Mouse (Mus musculus) telencephalon, adult 2 months (tissue): ENCODE data around the gene Susd6.

Source experiments
- DNase-seq: peaks from one replicate; pipeline ENCODE4 v3.0.0-alpha.2; 2011; ENCODE audit warnings: low read depth, low spot score

The Susd6 gene

DNA sequence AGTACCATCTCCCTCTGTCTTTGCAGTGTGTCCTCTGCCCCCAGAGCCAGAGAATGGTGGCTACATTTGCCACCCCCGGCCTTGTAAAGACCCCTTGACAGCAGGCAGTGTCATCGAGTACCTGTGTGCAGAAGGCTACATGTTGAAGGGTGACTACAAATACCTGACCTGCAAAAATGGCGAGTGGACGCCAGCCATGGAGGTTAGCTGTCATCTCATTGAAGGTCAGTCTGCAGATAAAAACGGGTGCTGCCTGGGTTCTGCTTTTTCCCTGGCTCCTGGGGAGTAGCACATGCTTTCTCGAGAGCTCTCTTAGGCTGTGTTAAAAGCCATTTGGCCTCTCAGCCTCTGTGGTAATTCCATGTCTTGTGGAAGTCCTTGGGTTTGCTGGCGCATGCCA, 78.1 kb downstream of the Susd6 start:
- no peak for DNase-seq

- DNase-seq = no peak
These were observed 87.1 kb downstream of the Susd6 start for GRCm38 (mm10) chr12:80877215-80878092.

GRCm38 (mm10) chr12:80878093-80878430, 87.8 kb downstream of the Susd6 start:
- DNase-seq = no peak

DNA sequence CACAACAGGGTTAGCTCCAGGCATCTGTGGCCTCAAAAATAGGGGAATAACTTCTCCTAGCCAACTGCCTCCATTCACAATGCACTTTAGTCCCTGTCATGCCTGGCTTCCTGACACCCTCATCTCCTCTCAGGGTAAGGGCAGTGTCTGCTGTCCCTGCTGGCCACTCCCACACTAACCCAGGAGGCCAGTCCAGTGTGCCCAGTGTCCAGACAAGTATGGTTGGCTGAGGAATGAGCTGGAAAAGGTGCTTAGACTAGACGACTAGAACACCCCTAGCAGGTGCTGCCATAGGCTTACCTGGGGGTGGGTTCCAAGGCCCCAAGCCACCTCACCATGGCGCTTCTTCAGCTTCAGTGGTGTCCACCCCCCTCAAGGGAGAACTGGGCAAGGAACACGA, 88.3 kb downstream of the Susd6 start:
- no peak for DNase-seq

DNA sequence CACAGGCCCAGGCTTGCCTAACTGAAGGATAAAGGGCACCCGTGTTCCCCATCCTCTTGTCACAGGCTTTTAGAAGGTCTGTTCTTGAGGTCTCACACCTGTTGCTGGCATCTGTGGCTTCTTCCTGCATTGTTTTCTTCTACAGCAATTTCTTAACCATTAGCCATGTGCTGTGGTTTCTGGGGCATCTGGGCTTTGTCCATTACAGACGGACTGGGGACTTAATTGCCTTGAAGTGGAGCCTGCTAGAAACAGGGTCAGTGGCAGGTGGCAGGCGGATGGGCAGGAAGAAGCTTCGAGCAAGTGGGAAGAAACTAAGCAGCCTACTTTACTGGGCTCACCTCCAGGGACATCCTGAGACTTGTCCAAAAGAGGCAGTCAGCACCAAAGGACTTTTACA, 89.0 kb downstream of the Susd6 start:
- DNase-seq = no peak

- DNase-seq = no peak
These were observed 90.8 kb downstream of the Susd6 start for GRCm38 (mm10) chr12:80881121-80881520.

DNA sequence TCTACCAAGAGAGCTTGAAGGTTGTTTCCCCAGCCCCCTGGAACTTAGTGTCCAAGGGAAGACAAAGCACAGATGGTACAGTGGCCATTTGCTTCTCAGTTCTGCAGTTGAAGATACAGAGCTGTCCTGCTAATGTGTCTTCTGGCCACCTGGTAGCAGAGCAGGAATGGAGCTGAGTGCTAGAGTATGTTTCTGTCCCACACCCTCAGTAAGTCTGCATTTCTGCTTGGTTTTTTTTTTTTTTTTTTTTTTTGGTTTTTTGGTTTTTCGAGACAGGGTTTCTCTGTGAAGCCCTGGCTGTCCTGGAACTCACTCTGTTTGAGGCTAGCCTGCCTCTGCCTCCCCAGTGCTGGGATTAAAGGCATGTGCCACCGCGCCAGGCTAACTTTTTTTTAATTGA, 93.0 kb downstream of the Susd6 start:
- no peak for DNase-seq

DNA sequence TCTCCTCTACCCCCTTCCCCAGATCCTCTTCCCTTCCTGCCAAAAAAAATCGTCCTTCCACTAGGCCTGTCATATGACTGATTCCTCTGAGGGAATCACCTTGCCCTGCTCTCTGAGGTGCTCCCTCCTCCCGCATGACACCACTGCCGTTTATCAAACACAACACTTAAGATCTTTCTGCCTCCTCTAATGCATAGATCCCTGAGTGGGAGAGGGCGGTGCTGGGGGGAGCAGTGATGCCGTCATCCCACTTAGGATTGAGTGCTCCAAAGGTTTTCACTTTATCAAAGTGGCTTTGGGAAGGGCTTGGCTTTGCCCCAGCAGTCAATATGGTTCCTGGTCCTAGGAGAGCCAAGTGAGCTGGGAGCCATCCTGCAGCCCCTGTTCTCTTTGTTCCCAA, 93.6 kb downstream of the Susd6 start:
- no peak for DNase-seq

- DNase-seq = no peak
These were observed 95.3 kb downstream of the Susd6 start for GRCm38 (mm10) chr12:80885301-80886288.

- no peak for DNase-seq
These were observed 96.7 kb downstream of the Susd6 start for GRCm38 (mm10) chr12:80887036-80887435.

DNA sequence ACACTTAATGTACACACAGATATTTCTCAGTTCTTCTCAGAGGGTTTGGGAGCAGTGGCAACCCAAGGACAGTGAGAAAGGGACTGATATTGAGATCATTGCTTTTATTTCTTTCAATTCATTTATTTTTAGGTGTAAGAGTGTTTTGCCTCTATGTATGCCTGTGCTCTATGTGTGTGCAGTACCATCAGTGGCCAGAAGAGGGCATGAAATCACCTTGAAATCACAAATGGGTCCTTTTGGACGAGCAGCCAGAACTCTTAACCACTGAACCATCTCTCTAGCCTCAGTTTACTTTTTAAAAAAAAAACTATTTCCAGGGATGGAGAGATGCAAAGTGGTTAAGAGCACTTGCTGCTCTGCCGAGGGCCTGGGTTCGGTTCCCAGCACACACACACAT, 99.0 kb downstream of the Susd6 start:
- no peak for DNase-seq

DNA sequence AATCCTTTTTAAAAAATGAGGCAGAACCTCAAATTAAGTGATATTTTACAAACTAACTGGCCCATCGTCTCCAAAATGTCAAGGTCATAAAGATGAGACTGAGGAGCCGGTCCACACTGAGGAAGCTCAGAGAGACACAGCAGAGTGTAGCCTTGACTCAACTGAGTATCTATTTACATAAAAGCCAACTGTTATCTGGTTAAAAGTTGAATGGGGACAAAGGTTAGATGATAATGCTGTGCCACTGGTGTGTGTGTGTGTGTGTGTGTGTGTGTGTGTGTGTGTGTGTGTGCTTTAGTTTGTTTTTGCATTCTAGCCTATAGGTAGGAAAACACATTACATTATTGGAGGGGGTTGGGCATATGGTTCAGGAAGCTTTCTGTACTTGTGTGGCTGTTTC, 100.8 kb downstream of the Susd6 start:
- DNase-seq = no peak

GRCm38 (mm10) chr12:80893720-80894494, 103.6 kb downstream of the Susd6 start:
- DNase-seq = no peak

DNA sequence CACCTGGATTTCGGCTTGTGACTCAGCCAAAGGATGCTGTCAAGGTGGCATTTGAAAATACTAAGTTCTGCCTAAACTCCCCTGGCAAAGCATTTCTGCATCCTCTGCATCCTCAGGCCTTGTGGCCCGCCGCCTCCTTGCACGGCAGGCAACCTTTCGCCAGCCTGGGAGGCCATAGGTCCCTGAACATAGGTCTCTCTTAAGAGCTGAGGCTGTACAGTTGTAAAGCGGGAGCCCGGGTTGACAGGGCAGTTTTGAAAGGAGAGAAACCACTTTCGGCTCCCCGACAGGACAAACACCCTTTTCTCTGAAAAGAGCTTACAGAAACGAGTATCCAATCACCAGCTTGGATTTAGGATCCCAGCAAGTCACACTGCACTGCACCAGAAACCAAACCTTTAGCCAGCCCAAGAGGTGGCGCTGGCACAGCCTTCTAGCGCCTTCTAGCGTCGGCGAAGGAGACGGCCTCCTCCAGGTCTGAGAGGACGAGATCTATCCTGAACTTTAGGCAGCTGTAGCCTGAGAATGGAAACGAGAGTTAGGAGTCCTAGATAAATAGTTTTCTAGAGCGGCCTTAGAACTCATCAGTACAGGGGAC, 104.8 kb downstream of the Susd6 start:
- peak; percentile 83 for DNase-seq

DNA sequence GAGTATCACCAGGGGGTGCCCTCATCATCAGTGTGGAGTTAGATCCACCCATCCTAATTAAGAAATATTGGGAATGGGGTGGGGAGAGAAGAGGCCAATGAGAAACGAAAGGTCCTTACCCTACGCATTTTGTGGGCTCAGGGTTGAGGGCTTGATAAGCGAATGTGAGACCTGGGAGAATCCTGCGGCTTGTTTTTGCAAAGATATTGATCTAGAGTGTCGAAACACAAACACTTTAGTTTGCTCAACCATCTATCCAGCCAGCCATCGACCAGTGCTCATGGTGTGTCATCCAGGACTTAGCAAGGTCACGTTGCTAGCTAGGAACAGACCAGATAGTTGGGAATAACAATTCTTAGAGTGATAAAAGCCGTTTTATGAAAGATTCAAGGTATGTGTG, 119.3 kb downstream of the Susd6 start:
- DNase-seq = no peak

DNA sequence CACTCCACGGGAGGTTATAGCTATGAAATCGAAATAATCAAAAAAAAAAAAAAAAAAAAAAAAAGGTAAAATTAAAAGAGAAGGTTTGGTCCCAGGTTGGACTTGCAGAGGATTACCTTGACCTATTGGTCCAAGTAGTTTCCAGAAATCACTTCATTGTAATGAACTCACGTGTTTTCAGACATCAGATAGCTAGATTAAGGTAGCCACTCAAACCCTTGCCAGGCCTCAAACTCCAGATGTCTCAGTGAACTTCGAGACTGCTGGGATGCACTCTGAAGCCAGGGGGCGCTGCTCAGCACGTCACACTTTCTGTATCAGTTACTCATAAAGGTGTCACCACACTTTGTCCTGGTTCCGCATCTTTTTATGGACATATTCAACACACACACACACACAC, 127.5 kb downstream of the Susd6 start:
- DNase-seq = no peak

GRCm38 (mm10) chr12:80921301-80921700, 131.0 kb downstream of the Susd6 start:
- no peak for DNase-seq

GRCm38 (mm10) chr12:80922869-80923268, 132.6 kb downstream of the Susd6 start:
- DNase-seq = no peak

GRCm38 (mm10) chr12:80923602-80924001, 133.3 kb downstream of the Susd6 start:
- DNase-seq = no peak

- DNase-seq = no peak
These were observed 133.9 kb downstream of the Susd6 start for GRCm38 (mm10) chr12:80924205-80924604.

GRCm38 (mm10) chr12:80925919-80926318, 135.6 kb downstream of the Susd6 start:
- DNase-seq = no peak
